Mouse (Mus musculus) CD8-positive naive resting alpha-beta T cell, adult 57 days (primary cell): ENCODE data around the gene Mapk3. TPM values are rescaled to one million over a fixed set of nuclear protein-coding genes. Genes with fewer than 3 reads are reported as not detected.

Experiments
- total RNA-seq: library from RNA; stranded (reverse); gene quantifications from one replicate; pipeline ENCODE4 v1.2.4, GENCODE M21; 2023

The Mapk3 gene
- total RNA-seq: 42.7 TPM

DNA sequence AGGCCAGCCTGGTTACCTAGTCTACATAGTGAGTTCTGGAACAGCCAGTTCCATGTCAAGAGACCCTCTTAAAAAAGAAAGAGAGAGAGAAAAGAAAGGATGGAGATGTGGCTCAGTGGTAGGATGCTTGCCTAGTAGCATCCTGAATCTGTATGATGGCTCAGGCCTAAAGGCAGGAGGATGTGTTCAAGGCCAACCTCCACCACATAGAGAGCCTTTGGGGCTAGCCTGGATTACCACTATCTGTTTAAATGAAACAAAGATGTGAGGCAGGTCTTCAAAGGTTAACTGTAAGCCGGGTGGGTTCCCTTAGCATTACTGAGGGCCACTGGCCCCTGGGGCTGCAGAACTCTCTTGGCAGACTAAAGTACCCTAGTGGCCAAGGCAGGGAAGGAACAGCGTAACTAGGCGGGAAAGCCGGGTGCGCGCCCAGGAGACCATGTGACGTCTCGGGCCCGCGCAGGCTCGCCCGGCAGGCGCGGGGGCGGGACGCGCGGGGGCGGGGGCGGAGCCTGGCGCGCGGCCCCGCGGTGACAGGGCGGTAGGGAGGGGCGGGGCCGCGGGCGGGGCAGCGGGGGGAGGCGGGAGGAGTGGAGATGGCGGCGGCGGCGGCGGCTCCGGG lies at the start of gene Mapk3:
Mapk3 (plus strand) TSS at position 552 of the 622 bp plus-strand sequence.

DNA sequence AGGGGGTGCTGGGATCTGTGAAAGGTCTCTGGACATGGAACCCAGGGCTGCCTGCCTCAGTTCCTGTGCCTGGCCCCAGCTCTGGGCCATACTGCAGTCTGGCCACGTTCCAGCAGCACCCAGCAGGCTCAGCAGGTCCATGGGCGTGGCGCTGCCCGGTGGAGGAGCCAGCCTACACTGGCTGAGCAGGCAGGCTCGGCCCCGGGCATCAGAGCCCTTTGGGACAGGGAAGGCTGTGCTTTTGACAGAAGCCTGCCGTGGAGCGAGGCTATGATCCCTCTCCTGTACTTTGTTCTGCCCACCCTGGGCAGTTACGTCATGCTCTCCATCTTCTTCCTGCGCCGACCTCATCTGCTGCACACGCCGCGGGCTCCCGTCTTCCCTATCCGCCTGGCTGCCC lies 6.8 kb downstream of the Mapk3 start, which contains the start of gene Gdpd3:
Gdpd3 (plus strand) TSS at position 134 of the 400 bp plus-strand sequence.

DNA sequence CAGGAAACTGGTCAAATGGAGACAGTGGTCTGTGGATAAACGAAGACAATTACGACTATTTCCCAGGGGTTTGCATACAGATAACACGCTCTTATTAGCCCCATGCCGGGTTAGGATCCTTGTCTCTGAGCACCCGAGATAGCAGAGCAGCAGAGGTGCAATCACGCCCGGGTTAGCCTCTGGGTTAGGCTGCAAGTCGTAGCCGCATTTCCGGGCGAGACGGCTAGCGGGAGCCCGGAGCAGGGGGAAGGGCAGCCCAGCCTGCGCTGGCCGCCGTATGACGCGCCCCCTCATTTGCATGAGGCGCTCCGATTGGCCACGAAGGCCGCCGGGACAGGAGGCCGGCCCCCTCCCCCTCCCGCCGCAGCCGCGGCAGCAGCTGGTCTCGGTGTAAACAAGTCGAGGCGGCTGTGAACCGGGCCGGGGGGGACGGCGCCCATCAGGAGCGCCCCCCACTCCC lies 17.2 kb downstream of the Mapk3 start, which contains the start of gene Ypel3:
Ypel3 (plus strand) TSS at position 358 of the 460 bp plus-strand sequence.

DNA sequence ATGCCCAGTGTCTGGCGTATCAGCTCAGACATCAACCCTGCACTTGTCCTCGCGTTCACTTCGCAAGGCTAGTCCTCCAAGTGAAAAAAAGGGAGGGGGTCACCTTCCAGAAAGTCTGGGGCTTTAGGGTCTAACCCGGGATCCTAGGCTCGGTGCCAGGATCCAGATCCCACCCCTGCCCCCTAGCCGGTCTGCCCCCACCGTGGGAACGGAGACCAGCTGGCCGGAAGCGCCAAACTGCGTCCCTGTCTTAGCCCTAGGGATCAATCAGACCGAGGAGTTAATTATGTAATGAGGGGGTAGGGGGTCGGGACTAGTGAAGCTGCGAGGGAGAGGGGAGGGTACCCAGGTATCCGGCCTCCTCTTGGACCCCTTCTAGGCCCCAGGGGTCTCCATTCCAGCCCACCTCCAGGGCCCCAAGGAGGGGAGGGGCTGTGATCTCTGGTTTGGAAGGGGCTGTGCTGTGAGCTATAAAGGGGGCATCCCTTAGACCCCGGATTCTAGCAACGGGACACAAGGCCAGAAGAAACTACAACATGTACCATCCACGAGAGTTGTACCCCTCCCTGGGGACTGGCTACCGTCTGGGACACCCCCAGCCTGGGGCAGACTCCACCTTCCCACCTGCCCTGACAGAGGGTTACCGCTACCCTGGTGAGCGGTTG lies 21.7 kb downstream of the Mapk3 start, which contains the start of gene Tbx6:
Tbx6 (plus strand) TSS at position 513 of the 665 bp plus-strand sequence.

DNA sequence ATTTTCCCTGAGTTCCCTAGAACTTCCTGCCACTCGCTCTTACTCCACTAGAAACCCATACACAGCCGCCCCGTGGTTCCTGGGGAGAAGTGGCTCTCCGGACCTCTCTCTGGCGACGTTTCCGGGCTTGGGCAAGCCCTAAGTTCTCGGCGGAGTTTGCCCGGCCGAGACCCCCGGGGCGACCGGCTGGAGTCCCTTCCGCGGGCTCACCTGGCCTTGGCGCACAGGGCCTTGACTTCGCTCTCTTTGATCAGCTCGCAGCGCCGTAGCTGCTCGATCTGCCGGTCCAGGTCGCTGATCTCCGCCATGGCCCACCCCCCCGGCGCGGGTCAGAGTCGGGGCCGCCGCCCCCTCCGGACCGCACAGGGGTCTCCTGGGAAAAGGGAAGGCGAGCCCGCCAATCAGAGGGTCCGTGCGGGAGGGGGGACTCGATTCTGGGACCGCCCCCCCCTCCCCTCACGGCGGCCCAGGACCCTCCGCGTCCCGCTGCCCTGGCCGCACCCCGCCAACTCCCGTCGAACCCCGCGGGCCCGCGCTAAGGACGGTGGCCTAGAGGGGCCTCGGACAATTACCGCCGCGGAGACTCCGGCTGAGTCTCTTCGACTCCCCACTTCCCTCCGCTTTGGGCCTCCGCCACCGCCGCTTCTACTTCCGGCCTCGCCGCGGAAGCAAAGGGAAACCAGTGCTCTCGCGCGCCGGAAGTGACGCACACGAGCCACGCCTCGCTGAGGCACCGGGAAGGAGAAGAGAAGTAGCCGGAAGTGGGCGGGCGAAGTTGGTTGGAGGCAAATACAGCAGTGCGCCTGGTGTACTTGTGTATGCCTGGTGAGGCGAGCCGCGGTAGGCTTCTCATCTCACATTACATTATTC lies 32.7 kb downstream of the Mapk3 start, which contains the start of gene Ppp4c:
Ppp4c (minus strand) TSS at position 646 of the 870 bp plus-strand sequence.

DNA sequence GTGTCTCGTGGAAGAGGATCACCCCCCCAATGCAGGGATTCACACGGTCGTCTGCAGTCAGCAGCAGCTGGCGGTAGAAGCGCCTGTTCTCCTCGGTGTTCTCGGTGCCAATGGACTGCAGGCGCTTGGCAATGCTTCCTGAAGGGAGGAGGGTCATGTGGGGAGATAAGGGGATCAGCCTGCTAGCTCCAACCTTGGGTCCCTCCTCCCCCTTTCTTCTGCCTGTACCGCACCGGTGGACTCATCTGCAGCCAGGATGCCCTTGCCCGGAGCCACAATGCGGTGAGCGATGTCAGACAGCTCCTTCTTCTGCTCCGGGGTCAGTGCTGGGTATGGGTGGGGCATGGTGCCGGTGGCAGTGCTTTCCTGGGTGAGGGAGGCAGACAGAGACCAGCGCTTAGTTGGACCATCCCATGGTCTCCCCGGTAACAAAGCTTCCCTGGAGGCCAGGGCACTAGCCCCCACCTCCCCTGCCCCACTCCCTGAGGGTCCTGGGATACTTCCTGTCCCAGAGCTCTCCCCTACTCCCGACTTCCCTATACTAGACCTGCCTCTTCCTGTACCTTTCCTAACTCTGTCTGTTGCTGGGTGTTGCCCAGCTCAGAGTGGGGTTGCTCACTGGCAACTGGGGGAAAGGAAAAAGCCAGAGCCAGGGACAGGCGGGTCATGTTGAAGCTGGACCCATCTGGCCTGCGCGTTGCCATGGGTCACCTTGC lies 38.2 kb downstream of the Mapk3 start, which contains the start of gene Fam57b:
Fam57b (plus strand) TSS at position 258 of the 716 bp plus-strand sequence.

Other genes with a start within 250 kb of the Mapk3 start
- 132 TPM for gene Eif3c, start 193.2 kb upstream of the Mapk3 start, total RNA-seq
- 3.3 TPM for gene Apobr, start 174.7 kb upstream of the Mapk3 start, total RNA-seq
- 99.4 TPM for gene Cln3, start 173.8 kb upstream of the Mapk3 start, total RNA-seq
- gene Il27, start 164.7 kb upstream of the Mapk3 start, total RNA-seq: not detected
- gene Nupr1, start 128.7 kb upstream of the Mapk3 start, total RNA-seq: not detected
- 56.0 TPM for gene Sgf29, start 110.3 kb upstream of the Mapk3 start, total RNA-seq
- not detected for gene Sult1a1, start 83.2 kb upstream of the Mapk3 start, total RNA-seq
- 174 TPM for gene Bola2, start 64.2 kb upstream of the Mapk3 start, total RNA-seq
- gene Slx1b, start 63.8 kb upstream of the Mapk3 start, total RNA-seq: 7.5 TPM
- gene Coro1a, start 51.8 kb upstream of the Mapk3 start, total RNA-seq: 1,247 TPM
- 4.1 TPM for gene Gdpd3, start 6.7 kb downstream of the Mapk3 start, total RNA-seq
- 232 TPM for gene Ypel3, start 17.4 kb downstream of the Mapk3 start, total RNA-seq
- 7.7 TPM for gene Tbx6, start 21.9 kb downstream of the Mapk3 start, total RNA-seq
- 228 TPM for gene Ppp4c, start 32.9 kb downstream of the Mapk3 start, total RNA-seq
- not detected for gene Fam57b, start 38.1 kb downstream of the Mapk3 start, total RNA-seq
- gene 4930451I11Rik, start 72.0 kb downstream of the Mapk3 start, total RNA-seq: not detected
- not detected for gene Doc2a, start 87.8 kb downstream of the Mapk3 start, total RNA-seq
- gene Hirip3, start 102.4 kb downstream of the Mapk3 start, total RNA-seq: 31.9 TPM
- 55.6 TPM for gene Ino80e, start 102.8 kb downstream of the Mapk3 start, total RNA-seq
- gene Taok2, start 125.1 kb downstream of the Mapk3 start, total RNA-seq: 95.7 TPM
- 26.0 TPM for gene Tmem219, start 163.3 kb downstream of the Mapk3 start, total RNA-seq
- 36.8 TPM for gene Kctd13, start 169.3 kb downstream of the Mapk3 start, total RNA-seq
- not detected for gene Asphd1, start 190.0 kb downstream of the Mapk3 start, total RNA-seq
- gene Sez6l2, start 191.0 kb downstream of the Mapk3 start, total RNA-seq: 6.5 TPM
- gene Cdipt, start 216.3 kb downstream of the Mapk3 start, total RNA-seq: 125 TPM
- gene Cdiptos, start 216.5 kb downstream of the Mapk3 start, total RNA-seq: not detected